Mouse (Mus musculus): ENCODE results near the gene Tmem136.
A peak's percentile ranks its signal among the peaks of the same experiment; 100 is the strongest.

The Tmem136 gene

GRCm38 (mm10) chr9:43108081-43108480, 8.3 kb downstream of the Tmem136 start:
- DNase-seq (ENCODE audit: low read depth) = no peak

GRCm38 (mm10) chr9:43107555-43107954, 8.8 kb downstream of the Tmem136 start:
- no peak for DNase-seq (ENCODE audit: low read depth)

- DNase-seq (ENCODE audit: low read depth) = peak; percentile 9
Observed at GRCm38 (mm10) chr9:43107187-43107517, 9.2 kb downstream of the Tmem136 start, which contains the start of gene Arhgef12. Gene Arhgef12, minus strand, starts transcription at chr9:43107239.

GRCm38 (mm10) chr9:43106426-43107186, 9.8 kb downstream of the Tmem136 start:
- peak; percentile 56 for DNase-seq (ENCODE audit: low read depth)

- DNase-seq (ENCODE audit: low read depth) = peak; percentile 72
Observed at GRCm38 (mm10) chr9:43105664-43106361, 10.6 kb downstream of the Tmem136 start.

GRCm38 (mm10) chr9:43104873-43105663, 11.3 kb downstream of the Tmem136 start:
- DNase-seq (ENCODE audit: low read depth) = peak; percentile 54

- no peak for DNase-seq (ENCODE audit: low read depth)
Observed at GRCm38 (mm10) chr9:43104526-43104872, 11.9 kb downstream of the Tmem136 start.

- peak; percentile 8 for DNase-seq (ENCODE audit: low read depth)
Observed at GRCm38 (mm10) chr9:43103675-43104299, 12.6 kb downstream of the Tmem136 start.

- no peak for DNase-seq (ENCODE audit: low read depth)
Observed at GRCm38 (mm10) chr9:43102931-43103330, 13.4 kb downstream of the Tmem136 start.

- peak; percentile 13 for DNase-seq (ENCODE audit: low read depth)
Observed at GRCm38 (mm10) chr9:43101936-43102595, 14.3 kb downstream of the Tmem136 start.

- DNase-seq (ENCODE audit: low read depth) = peak; percentile 15
Observed at GRCm38 (mm10) chr9:43098922-43099321, 17.4 kb downstream of the Tmem136 start.

GRCm38 (mm10) chr9:43097801-43098557, 18.4 kb downstream of the Tmem136 start:
- no peak for DNase-seq (ENCODE audit: low read depth)

GRCm38 (mm10) chr9:43096337-43096736, 20.0 kb downstream of the Tmem136 start:
- peak; percentile 70 for DNase-seq (ENCODE audit: low read depth)

- DNase-seq (ENCODE audit: low read depth) = peak; percentile 3
Observed at GRCm38 (mm10) chr9:43094828-43095227, 21.5 kb downstream of the Tmem136 start.

- no peak for DNase-seq (ENCODE audit: low read depth)
Observed at GRCm38 (mm10) chr9:43093803-43094202, 22.6 kb downstream of the Tmem136 start.

GRCm38 (mm10) chr9:43085686-43086285, 30.6 kb downstream of the Tmem136 start:
- DNase-seq (ENCODE audit: low read depth) = no peak

- DNase-seq (ENCODE audit: low read depth) = no peak
Observed at GRCm38 (mm10) chr9:43084496-43085362, 31.6 kb downstream of the Tmem136 start.

- DNase-seq (ENCODE audit: low read depth) = no peak
Observed at GRCm38 (mm10) chr9:43083441-43084055, 32.8 kb downstream of the Tmem136 start.

GRCm38 (mm10) chr9:43078711-43079110, 37.7 kb downstream of the Tmem136 start:
- no peak for DNase-seq (ENCODE audit: low read depth)
